Mouse (Mus musculus): ENCODE data around the gene Pex7. TPM values are rescaled to one million over a fixed set of nuclear protein-coding genes. Genes with fewer than 3 reads are reported as not detected.

Pex7 gene
- polyA plus RNA-seq (2012; rRNA removed): 21.8 and 25.3 TPM in 2 replicates

DNA sequence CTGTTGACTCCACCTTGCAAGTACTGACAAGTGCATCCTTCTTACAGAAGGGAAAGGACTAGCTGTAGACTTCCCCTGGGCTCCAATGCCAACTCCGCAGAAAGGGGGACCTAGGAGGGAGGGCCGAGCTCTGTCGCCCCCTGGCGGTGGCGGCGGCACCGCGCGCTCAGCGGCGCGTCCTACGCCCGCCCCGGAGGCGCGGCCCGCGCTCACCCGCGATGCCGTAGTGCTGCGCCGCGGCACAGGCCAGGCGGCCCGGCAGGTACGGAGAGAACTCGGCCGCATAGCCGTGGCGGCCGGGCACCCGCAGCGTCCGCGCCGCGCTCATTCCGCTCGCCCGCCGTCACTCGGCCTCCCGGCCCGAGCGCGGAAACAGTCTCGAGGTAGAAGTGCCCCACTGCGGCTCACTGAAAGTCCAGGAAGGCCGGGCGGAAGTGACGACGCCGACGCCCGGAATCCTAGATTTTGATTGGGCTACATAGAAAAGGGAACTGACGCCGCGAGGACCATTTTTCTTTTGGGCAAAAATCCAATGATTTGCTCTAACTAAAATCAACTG is at the start of gene Pex7:
Gene Pex7 (minus strand): TSS at position 444 of the 559 bp plus-strand sequence.

DNA sequence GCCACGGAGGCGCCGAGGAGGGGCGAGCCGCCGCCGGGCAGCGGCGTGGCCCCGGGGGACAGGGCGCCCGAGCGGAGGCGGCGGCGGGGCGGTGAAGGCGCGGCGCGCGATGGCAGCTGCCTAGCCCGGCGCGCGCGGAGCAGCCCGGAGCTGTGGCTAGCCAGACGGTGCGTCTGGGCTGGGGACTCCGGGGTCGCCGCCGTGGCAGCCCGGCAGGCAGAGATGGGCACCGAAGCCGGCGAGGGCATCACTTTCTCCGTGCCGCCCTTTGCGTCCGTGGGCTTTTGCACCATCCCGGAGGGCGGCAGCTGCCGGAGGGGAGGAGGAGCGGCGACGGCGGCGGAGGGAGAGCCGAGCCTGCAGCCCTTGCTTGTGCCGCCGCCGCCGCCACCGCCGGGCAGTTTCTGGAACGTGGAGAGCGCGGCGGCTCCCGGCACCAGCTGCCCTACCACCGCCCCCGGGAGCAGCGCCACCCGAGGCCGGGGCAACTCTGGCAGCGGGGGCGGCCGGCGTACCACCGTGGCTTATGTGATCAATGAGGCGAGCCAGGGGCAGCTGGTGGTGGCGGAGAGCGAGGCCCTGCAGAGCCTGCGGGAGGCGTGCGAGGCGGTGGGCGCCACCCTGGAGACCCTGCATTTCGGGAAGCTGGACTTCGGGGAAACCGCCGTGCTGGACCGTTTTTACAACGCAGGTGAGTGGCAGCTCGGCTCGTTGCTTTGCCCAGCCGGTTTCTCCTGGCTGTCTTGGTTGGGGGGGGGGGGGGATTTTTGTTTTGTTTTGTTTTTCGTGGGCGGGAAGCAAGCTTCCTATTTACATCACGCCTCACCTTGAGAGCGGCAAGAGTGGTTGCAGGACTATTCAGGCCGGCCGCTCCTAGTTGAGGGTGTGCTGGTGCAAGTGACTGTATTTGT is 27.1 kb upstream of the Pex7 start, which contains the start of gene Map3k5:
Gene Map3k5 (plus strand): TSS at position 89 of the 911 bp plus-strand sequence.

DNA sequence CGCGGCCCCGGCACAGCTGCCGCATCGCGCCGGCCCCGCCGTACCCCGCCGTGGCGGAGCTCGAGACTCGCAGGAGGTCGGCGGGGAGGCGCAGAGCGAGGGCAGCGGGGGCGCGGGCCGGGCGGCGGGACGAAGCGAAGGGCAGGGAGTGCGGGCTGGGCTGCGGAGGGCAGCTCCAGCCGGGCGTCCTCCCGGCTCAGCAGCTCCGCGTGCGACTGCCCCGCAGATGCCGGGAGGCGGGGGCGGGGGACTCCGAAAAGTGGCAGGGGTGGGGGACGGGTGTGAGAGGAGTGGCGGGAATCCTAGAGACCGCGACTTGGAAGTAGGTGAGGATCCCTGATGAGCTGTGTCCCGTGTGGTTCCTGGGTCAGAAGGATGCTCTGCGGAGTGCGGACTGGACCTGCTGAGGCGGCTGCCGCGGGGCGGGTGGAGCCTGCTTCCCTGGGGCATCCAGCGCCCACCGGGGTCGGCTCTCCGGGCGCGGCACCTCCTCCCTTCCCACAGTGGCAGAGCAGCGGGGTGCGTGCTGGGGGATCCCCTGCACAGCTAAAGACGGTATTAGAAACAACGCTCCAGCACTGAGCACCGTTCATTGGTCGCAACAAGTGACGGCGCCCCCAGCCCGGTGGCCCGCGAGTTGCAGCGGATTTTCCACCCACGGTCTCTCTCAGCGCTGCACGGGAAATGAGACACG is 56.3 kb downstream of the Pex7 start, which contains the start of gene Slc35d3:
Gene Slc35d3 (minus strand): TSS at position 462 of the 694 bp plus-strand sequence.

Other genes with a start within 250 kb of the Pex7 start
- 0.12 and 0.36 TPM in 2 replicates for gene Il20ra, start 195.1 kb downstream of the Pex7 start, polyA plus RNA-seq (2012; rRNA removed)
- 1.4 and 2.0 TPM in 2 replicates for gene Slc35d3, start 56.2 kb downstream of the Pex7 start, polyA plus RNA-seq (2012; rRNA removed)
- gene Map3k5, start 26.8 kb upstream of the Pex7 start, polyA plus RNA-seq (2012; rRNA removed): 1.5 and 2.4 TPM in 2 replicates
- 4.1 and 8.0 TPM in 2 replicates for gene Map7, start 240.8 kb upstream of the Pex7 start, polyA plus RNA-seq (2012; rRNA removed)

Measured in central nervous system, embryonic 14 days (tissue).